Mouse (Mus musculus) liver, embryonic 15.5 days (tissue): ENCODE data around the gene Trnau1ap. TPM values are rescaled to one million over a fixed set of nuclear protein-coding genes. Genes with fewer than 3 reads are reported as not detected.

Experiments
- ATAC-seq: fragments of 200-750 bp; cut with Nextera tagmentation; 2 replicates; pipeline ENCODE4 v1.8.0; 2017; ENCODE audit warnings: moderate number of reproducible peaks, mild to moderate bottlenecking, moderate library complexity; ENCODE audit not compliant: insufficient read depth
- H3K27ac ChIP-seq: fragments of 300-500 bp; sonication (generic); replicated peaks from 2 replicates; pipeline ENCODE4 v1.5.1; 2015; ENCODE audit warnings: mild to moderate bottlenecking, inconsistent platforms
- H3K27me3 ChIP-seq: fragments of 300-500 bp; sonication (generic); 2 replicates; pipeline ENCODE4 v1.6.1; 2015; ENCODE audit warnings: mild to moderate bottlenecking, inconsistent platforms
- H3K36me3 ChIP-seq: fragments of 300-500 bp; sonication (generic); replicated peaks from 2 replicates; pipeline ENCODE4 v1.6.1; 2015; ENCODE audit warnings: moderate library complexity, mild to moderate bottlenecking, inconsistent platforms
- H3K4me1 ChIP-seq: fragments of 300-500 bp; sonication (generic); replicated peaks from 2 replicates; pipeline ENCODE4 v1.6.1; 2015; ENCODE audit warnings: inconsistent platforms
- H3K4me2 ChIP-seq: fragments of 300-500 bp; sonication (generic); 2 replicates; pipeline ENCODE4 v1.6.1; 2015; ENCODE audit warnings: moderate library complexity, mild to moderate bottlenecking, inconsistent platforms
- H3K4me3 ChIP-seq: fragments of 300-500 bp; sonication (generic); replicated peaks from 2 replicates; pipeline ENCODE4 v1.5.1; 2015; ENCODE audit warnings: mild to moderate bottlenecking, inconsistent platforms
- H3K9ac ChIP-seq: fragments of 300-500 bp; sonication (generic); 2 replicates; pipeline ENCODE4 v1.6.1; 2015; ENCODE audit warnings: moderate library complexity, mild to moderate bottlenecking, inconsistent platforms
- H3K9me3 ChIP-seq: fragments of 300-500 bp; sonication (generic); replicated peaks from 2 replicates; pipeline ENCODE4 v1.6.1; 2016; ENCODE audit warnings: inconsistent platforms
- WGBS: fragments of 180-500 bp; shearing (Covaris S2); methylation state at CpG from one replicate; pipeline ENCODE4 v1.1.7; 2015; ENCODE audit warnings: mixed read lengths; ENCODE audit not compliant: insufficient replicate concordance; 5-methylcytosine and 5-hydroxymethylcytosine counted together
- polyA plus RNA-seq: library from polyadenylated mRNA; unstranded; fragments of >200 nt; fragmentation: Nextera tagmentation; extraction: Ambion mirVana; gene quantifications from 2 replicates; pipeline ENCODE4 v1.2.1, GENCODE M21; 2015

Gene Trnau1ap
- 28.7 and 34.2 TPM in 2 replicates for polyA plus RNA-seq

- Histone ChIP-seq H3K36me3 (peaks cover 52% of the 10 kb centered on the region), H3K4me3 (peak within 1 kb of the TSS; percentile 64), H3K9ac (peak within 1 kb of the TSS; percentile 66), H3K27ac (peak within 1 kb of the TSS; percentile 82), H3K4me1 (peaks cover 33% of the 10 kb centered on the region), H3K4me2 (peak within 1 kb of the TSS; percentile 79), H3K9me3 (no peaks in the 10 kb centered on the region), H3K27me3 (no peaks in the 10 kb centered on the region)
- ATAC-seq = peak; percentile 97
- WGBS = under 1% methylated on average over 52 of the region's 52 CpGs
These were observed at the start of gene Trnau1ap for GRCm38 (mm10) chr4:132329115-132329834. Gene Trnau1ap, minus strand, starts transcription at chr4:132329538.

- ATAC-seq = no peak
- Histone ChIP-seq H3K36me3 (peaks cover 88% of the 10 kb centered on the region), H3K4me3 (no peak overlapping the region), H3K4me1 (no peaks in the 10 kb centered on the region), H3K27ac (no peak overlapping the region), H3K9ac (no peak overlapping the region), H3K9me3 (no peaks in the 10 kb centered on the region), H3K4me2 (no peak overlapping the region), H3K27me3 (no peaks in the 10 kb centered on the region)
- 83% methylated on average over 1 of the region's 1 CpGs for WGBS
These were observed 44.5 kb upstream of the Trnau1ap start for GRCm38 (mm10) chr4:132373820-132374219.

GRCm38 (mm10) chr4:132369953-132370750 is 40.8 kb upstream of the Trnau1ap start:
- H3K27ac ChIP-seq = no peak overlapping the region
- no peaks in the 10 kb centered on the region for H3K4me1 ChIP-seq
- 78% methylated on average over 8 of the region's 8 CpGs for WGBS
- H3K9ac ChIP-seq = no peak overlapping the region
- no peak overlapping the region for H3K4me2 ChIP-seq
- H3K36me3 ChIP-seq = peaks cover 93% of the 10 kb centered on the region
- no peaks in the 10 kb centered on the region for H3K9me3 ChIP-seq
- ATAC-seq = no peak
- H3K4me3 ChIP-seq = no peak overlapping the region
- no peaks in the 10 kb centered on the region for H3K27me3 ChIP-seq

GRCm38 (mm10) chr4:132367480-132368201 is 38.3 kb upstream of the Trnau1ap start:
- no peak for ATAC-seq

GRCm38 (mm10) chr4:132365450-132366060 is 36.2 kb upstream of the Trnau1ap start:
- peaks cover 87% of the 10 kb centered on the region for H3K36me3 ChIP-seq
- no peaks in the 10 kb centered on the region for H3K9me3 ChIP-seq
- H3K27me3 ChIP-seq = no peaks in the 10 kb centered on the region
- 83% methylated on average over 13 of the region's 13 CpGs for WGBS
- no peak overlapping the region for H3K4me3 ChIP-seq
- no peak overlapping the region for H3K27ac ChIP-seq
- H3K9ac ChIP-seq = no peak overlapping the region
- no peak for ATAC-seq
- no peak overlapping the region for H3K4me2 ChIP-seq
- no peaks in the 10 kb centered on the region for H3K4me1 ChIP-seq

More at GRCm38 (mm10) chr4:132367480-132368201, 38.3 kb upstream of the Trnau1ap start:
- Histone ChIP-seq H3K4me1 (no peaks in the 10 kb centered on the region), H3K27me3 (no peaks in the 10 kb centered on the region), H3K27ac (no peak overlapping the region), H3K9ac (no peak overlapping the region), H3K36me3 (peaks cover 93% of the 10 kb centered on the region), H3K9me3 (no peaks in the 10 kb centered on the region), H3K4me2 (no peak overlapping the region), H3K4me3 (no peak overlapping the region)
- 84% methylated on average over 18 of the region's 18 CpGs for WGBS

- WGBS = 92% methylated on average over 11 of the region's 11 CpGs
- H3K27ac ChIP-seq = no peak overlapping the region
- no peak overlapping the region for H3K4me3 ChIP-seq
- peaks cover 86% of the 10 kb centered on the region for H3K36me3 ChIP-seq
- no peak for ATAC-seq
- H3K27me3 ChIP-seq = no peaks in the 10 kb centered on the region
- H3K9me3 ChIP-seq = no peaks in the 10 kb centered on the region
- no peak overlapping the region for H3K9ac ChIP-seq
- no peaks in the 10 kb centered on the region for H3K4me1 ChIP-seq
- no peak overlapping the region for H3K4me2 ChIP-seq
These were observed 34.1 kb upstream of the Trnau1ap start for GRCm38 (mm10) chr4:132363487-132363886.

- no peaks in the 10 kb centered on the region for H3K9me3 ChIP-seq
- peaks cover 64% of the 10 kb centered on the region for H3K36me3 ChIP-seq
- H3K4me3 ChIP-seq = no peak overlapping the region
- no peaks in the 10 kb centered on the region for H3K27me3 ChIP-seq
- WGBS = 81% methylated on average over 4 of the region's 4 CpGs
- no peak overlapping the region for H3K27ac ChIP-seq
- no peak overlapping the region for H3K4me2 ChIP-seq
- H3K9ac ChIP-seq = no peak overlapping the region
- no peak for ATAC-seq
- H3K4me1 ChIP-seq = peaks cover 29% of the 10 kb centered on the region
These were observed 30.2 kb upstream of the Trnau1ap start for GRCm38 (mm10) chr4:132359510-132359909.

- peak overlapping the region; percentile 21; the same call in 1 of the 2 replicates for H3K4me3 ChIP-seq
- ATAC-seq = peak; percentile 79
- H3K9ac ChIP-seq = no peak overlapping the region; the same call in 1 of the 2 replicates
- H3K36me3 ChIP-seq = peaks cover 54% of the 10 kb centered on the region
- H3K4me2 ChIP-seq = peak overlapping the region; percentile 57
- no peaks in the 10 kb centered on the region for H3K27me3 ChIP-seq
- peak overlapping the region; percentile 81 for H3K27ac ChIP-seq
- H3K4me1 ChIP-seq = peaks cover 52% of the 10 kb centered on the region
- WGBS = 33% methylated on average over 12 of the region's 12 CpGs
- no peaks in the 10 kb centered on the region for H3K9me3 ChIP-seq
These were observed 26.8 kb upstream of the Trnau1ap start for GRCm38 (mm10) chr4:132356170-132356569.

- no peaks in the 10 kb centered on the region for H3K9me3 ChIP-seq
- H3K4me1 ChIP-seq = peaks cover 60% of the 10 kb centered on the region
- ATAC-seq = no peak
- peak overlapping the region; percentile 81 for H3K27ac ChIP-seq
- no peaks in the 10 kb centered on the region for H3K27me3 ChIP-seq
- no peak overlapping the region for H3K4me3 ChIP-seq
- H3K4me2 ChIP-seq = no peak overlapping the region
- H3K36me3 ChIP-seq = peaks cover 55% of the 10 kb centered on the region
- H3K9ac ChIP-seq = no peak overlapping the region
- WGBS = 80% methylated on average over 3 of the region's 3 CpGs
These were observed 26.1 kb upstream of the Trnau1ap start for GRCm38 (mm10) chr4:132355403-132355802.

- 78% methylated on average over 4 of the region's 4 CpGs for WGBS
- Histone ChIP-seq H3K4me1 (peaks cover 66% of the 10 kb centered on the region), H3K9ac (no peak overlapping the region), H3K27me3 (no peaks in the 10 kb centered on the region), H3K4me2 (0 out of 2 replicates have a peak overlapping the region, but pooled peaks have one; percentile 81), H3K36me3 (peaks cover 55% of the 10 kb centered on the region), H3K4me3 (no peak overlapping the region), H3K27ac (peak overlapping the region; percentile 94), H3K9me3 (no peaks in the 10 kb centered on the region)
- no peak for ATAC-seq
These were observed 25.2 kb upstream of the Trnau1ap start for GRCm38 (mm10) chr4:132354571-132354970.
